Mouse (Mus musculus): ENCODE measurements at regions not wholly inside any gene's neighbourhood (a gene's known extent, or its start where the extent isn't known, plus 50 kb on each side); places are given as distances from the start of the nearest gene placed in this dataset.

- TF ChIP-seq CTCF (IDR thresholded peaks at IDR 0.05; ENCODE audit: low read depth) (no peak), EP300 (optimal IDR thresholded peaks at IDR 0.05) (no peak)
Measured at GRCm38 (mm10) chr2:118028881-118029280, 82.8 kb upstream of the Thbs1 start.

Data from stomach, postnatal 0 days (tissue).